Mouse (Mus musculus) liver, embryonic 12.5 days (tissue): ENCODE data around the gene Tmem164. TPM values are rescaled to one million over a fixed set of nuclear protein-coding genes. Genes with fewer than 3 reads are reported as not detected.
"Not testable (repeated sequence)": the region's sequence is repeated elsewhere in the genome, so short reads cannot be mapped to it uniquely, and the experiment has no call there.

Experiments
- ATAC-seq: fragments of 200-750 bp; cut with Nextera tagmentation; 2 replicates; pipeline ENCODE4 v1.8.0; 2017; ENCODE audit warnings: moderate number of reproducible peaks, mild to moderate bottlenecking, moderate library complexity
- H3K27ac ChIP-seq: fragments of 300-500 bp; sonication (generic); 2 replicates; pipeline ENCODE4 v1.5.1; 2016; ENCODE audit warnings: mild to moderate bottlenecking
- H3K27me3 ChIP-seq: fragments of 300-500 bp; sonication (generic); replicated peaks from 2 replicates; pipeline ENCODE4 v1.6.1; 2016; ENCODE audit warnings: mild to moderate bottlenecking, moderate library complexity
- H3K36me3 ChIP-seq: fragments of 300-500 bp; sonication (generic); 2 replicates; pipeline ENCODE4 v1.6.1; 2016; ENCODE audit warnings: mild to moderate bottlenecking, moderate library complexity
- H3K4me1 ChIP-seq: fragments of 300-500 bp; sonication (generic); 2 replicates; pipeline ENCODE4 v1.6.1; 2016
- H3K4me2 ChIP-seq: fragments of 300-500 bp; sonication (generic); 2 replicates; pipeline ENCODE4 v1.6.1; 2016; ENCODE audit warnings: mild to moderate bottlenecking, moderate library complexity
- H3K4me3 ChIP-seq: fragments of 300-500 bp; sonication (generic); 2 replicates; pipeline ENCODE4 v1.5.1; 2016; ENCODE audit warnings: mild to moderate bottlenecking, moderate library complexity
- H3K9ac ChIP-seq: fragments of 300-500 bp; sonication (generic); 2 replicates; pipeline ENCODE4 v1.6.1; 2016; ENCODE audit warnings: mild to moderate bottlenecking, moderate library complexity
- H3K9me3 ChIP-seq: fragments of 300-500 bp; sonication (generic); replicated peaks from 2 replicates; pipeline ENCODE4 v1.6.1; 2016; ENCODE audit warnings: mild to moderate bottlenecking, moderate library complexity
- WGBS: fragments of 180-500 bp; shearing (Covaris S2); methylation state at CpG from one replicate; pipeline ENCODE4 v1.1.7; 2016; ENCODE audit not compliant: insufficient replicate concordance; 5-methylcytosine and 5-hydroxymethylcytosine counted together
- polyA plus RNA-seq: library from polyadenylated mRNA; unstranded; fragments of >200 nt; fragmentation: Nextera tagmentation; extraction: Ambion mirVana; gene quantifications from 2 replicates; pipeline ENCODE4 v1.2.1, GENCODE M21; 2016

Gene Tmem164
- 40.1 and 41.8 TPM in 2 replicates for polyA plus RNA-seq

DNA sequence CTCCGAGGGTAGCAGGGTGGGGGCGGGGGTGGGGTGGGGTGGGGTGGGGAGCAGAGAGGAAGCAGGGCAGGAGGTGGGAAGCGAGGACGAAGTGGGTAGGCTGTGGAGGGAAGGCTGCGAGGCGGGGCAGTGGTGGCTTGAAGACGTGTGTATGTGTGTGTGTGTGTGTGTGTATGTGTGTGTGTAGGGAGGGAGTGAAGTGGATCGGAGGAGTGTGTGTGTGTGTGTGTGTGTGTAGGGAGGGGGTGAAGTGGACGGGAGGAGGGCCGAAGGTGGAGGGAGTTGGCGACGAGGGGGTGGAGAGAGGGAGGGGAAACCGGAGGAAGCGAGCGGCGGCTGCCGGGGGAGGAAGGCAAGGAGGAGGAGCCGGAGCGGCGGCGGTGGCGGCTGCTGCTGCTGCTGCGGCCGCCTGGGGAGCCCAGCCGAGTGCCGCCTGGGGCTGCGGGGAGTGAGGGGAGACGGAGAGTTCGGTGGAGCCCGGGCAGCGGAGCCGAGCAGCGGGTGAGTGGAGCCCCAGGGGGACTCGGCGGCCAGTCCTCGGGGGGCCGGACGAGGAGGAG is at the start of gene Tmem164:
TSS of gene Tmem164 (plus strand) at position 351 of the 560 bp plus-strand sequence.
- Histone ChIP-seq H3K27me3 (peaks cover 15% of the 10 kb centered on the region), H3K4me1 (peaks cover 73% of the 10 kb centered on the region), H3K27ac (peak within 1 kb of the TSS; percentile 89), H3K9me3 (no peaks in the 10 kb centered on the region), H3K4me2 (peak within 1 kb of the TSS; percentile 90), H3K4me3 (peak within 1 kb of the TSS; percentile 70), H3K9ac (peak within 1 kb of the TSS; percentile 79), H3K36me3 (peaks cover 19% of the 10 kb centered on the region)
- 5% methylated on average over 15 of the region's 38 CpGs for WGBS
- peak; percentile 84 for ATAC-seq

DNA sequence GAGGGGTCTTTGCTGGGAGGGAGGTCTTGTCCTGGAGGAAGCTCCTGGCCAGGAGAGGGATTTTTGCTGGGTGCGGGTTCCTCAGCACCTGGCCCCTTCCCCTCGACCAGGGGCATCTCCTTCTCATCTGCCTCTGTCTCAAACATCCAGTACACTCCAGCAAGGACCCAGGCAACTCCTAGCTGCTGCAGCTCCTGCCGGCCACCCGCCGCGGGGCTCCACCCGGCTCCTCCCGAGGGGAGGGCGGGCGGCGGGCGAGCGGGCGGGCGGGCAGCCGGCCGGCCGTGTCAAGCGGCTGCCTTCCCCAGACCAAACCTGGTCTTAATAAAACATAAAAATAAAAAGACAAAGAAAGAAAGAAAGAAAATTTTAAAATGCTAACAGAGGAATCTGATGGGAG is 48.2 kb upstream of the Tmem164 start:
- peaks cover 19% of the 10 kb centered on the region for H3K27me3 ChIP-seq
- H3K9ac ChIP-seq, H3K9me3 ChIP-seq, H3K36me3 ChIP-seq, ATAC-seq, H3K4me1 ChIP-seq, H3K4me3 ChIP-seq, H3K27ac ChIP-seq, H3K4me2 ChIP-seq: not testable (repeated sequence)
- WGBS = 14% methylated on average over 18 of the region's 19 CpGs

DNA sequence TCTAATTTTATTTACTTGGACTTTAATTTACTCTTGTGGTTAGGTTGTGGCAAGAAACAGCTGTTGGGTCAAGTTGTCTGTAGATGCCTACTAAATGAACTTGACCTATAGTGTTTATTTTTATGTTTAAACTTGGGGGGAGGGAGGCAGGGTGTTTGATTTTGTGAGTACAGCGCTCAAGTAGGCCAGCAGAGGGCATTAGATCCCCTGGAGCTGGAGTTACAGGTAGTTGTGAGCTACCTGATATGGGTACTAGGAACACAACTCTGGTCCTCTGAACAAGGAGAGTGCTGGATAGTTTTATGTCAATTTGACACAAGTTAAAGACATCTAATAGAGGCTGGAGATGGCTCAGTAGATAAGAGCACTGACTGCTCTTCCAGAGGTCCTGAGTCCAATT is 34.0 kb upstream of the Tmem164 start:
- ATAC-seq = no peak
- WGBS = 50% methylated on average over 1 of the region's 1 CpGs

DNA sequence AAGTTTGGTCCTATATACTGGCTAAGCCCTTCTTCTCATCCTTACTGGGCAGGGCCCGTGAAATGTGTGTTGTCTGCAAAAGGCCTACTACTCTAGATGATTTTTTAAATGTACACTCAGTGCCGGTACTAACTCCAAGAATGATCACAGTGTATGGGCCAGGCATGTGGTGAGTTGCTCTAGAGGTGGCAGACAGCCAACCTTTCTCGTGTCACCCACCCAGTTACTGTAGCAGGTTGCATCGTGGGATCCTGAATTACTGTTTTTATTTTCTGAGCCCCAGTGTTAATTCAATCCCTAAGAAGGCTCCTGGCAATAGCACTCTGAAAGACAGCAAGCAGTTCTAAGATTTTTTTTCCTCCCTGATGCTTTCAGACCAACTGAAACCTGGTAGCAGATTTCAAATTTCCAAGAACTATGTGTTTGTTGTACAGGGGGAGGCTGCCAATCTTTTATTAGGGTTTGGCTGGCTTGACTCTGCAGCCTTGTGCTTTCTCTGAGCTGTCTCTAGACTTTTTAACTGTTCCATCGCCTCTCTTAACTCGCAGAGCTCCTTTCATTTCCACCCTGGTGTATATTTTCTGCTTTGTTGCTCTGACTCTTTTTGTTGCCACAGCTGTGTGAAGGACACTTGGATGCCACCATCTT is 31.0 kb upstream of the Tmem164 start:
- 64% methylated on average over 6 of the region's 6 CpGs for WGBS
- Histone ChIP-seq H3K4me1 (no peaks in the 10 kb centered on the region), H3K9me3 (no peaks in the 10 kb centered on the region), H3K9ac (no peak overlapping the region), H3K4me3 (no peak overlapping the region), H3K36me3 (no peaks in the 10 kb centered on the region), H3K27me3 (no peaks in the 10 kb centered on the region; the same call in 1 of the 2 replicates), H3K27ac (no peak overlapping the region), H3K4me2 (no peak overlapping the region)
- no peak for ATAC-seq

More for the DNA sequence above, 34.0 kb upstream of the Tmem164 start:
- no peaks in the 10 kb centered on the region for H3K9me3 ChIP-seq
- no peak overlapping the region for H3K4me3 ChIP-seq
- H3K27me3 ChIP-seq = no peaks in the 10 kb centered on the region; the same call in 1 of the 2 replicates
- no peak overlapping the region for H3K9ac ChIP-seq
- no peak overlapping the region for H3K4me2 ChIP-seq
- H3K4me1 ChIP-seq = no peaks in the 10 kb centered on the region
- no peak overlapping the region for H3K27ac ChIP-seq
- H3K36me3 ChIP-seq = no peaks in the 10 kb centered on the region

DNA sequence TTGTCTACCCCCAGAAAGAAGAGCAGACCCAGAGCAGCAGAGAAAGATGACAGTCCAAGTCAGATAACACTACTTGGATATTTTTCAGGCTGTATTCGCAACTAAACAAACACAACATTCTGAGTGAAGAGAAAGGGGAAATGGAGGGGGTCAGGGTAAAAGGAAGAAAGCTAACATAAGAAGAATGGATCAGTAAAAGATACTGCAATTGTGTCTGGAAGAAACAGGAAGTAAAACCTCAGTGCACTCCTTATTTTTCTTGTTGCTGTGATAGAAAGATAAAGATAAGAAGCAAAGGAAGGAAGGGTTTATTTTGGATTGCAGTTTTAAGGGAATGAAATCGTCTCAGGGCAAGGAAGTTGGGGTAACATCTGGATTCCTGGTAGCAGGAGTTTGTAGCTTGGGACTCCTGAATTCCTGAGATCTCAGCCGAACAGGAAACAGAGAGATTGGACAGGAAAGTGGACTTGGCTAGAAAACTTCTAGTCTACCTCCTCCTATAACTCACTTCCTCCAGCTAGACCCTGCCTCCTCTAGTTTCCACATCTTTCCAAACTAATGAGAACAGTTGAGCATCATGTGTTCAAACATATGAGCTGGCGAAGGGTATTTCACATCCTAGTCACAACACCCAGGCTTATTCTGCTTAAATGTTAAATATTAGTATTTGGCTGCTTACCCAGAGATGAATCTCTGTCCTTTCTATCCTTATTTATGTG is 16.3 kb upstream of the Tmem164 start:
- 35% methylated on average over 4 of the region's 4 CpGs for WGBS

DNA sequence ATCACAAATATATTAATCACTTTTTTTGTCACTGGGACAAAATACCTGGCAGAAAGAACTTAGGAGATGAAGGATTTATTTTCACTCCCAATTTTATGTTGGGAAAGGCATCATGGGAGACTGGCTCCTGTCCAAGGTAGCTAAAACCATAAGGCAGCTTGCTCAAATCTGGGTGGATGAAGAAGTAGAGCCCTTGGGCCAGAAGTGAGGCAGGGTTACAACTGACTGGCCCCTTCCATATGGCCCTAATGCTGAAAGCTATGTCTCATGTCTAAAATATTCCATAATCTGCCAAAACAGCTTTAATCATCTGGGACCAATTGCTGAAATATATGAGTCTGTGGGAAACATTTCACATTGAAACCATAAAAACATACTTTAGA is 15.8 kb upstream of the Tmem164 start:
- H3K4me3 ChIP-seq = no peak overlapping the region
- no peaks in the 10 kb centered on the region for H3K36me3 ChIP-seq
- no peak overlapping the region for H3K9ac ChIP-seq
- no peaks in the 10 kb centered on the region for H3K9me3 ChIP-seq
- no peaks in the 10 kb centered on the region for H3K4me1 ChIP-seq
- ATAC-seq = no peak
- H3K4me2 ChIP-seq = no peak overlapping the region
- no peak overlapping the region for H3K27ac ChIP-seq
- H3K27me3 ChIP-seq = 0 out of 2 replicates have a peak, but pooled peaks cover 9% of the 10 kb centered on the region

More for the DNA sequence above, 16.3 kb upstream of the Tmem164 start:
- Histone ChIP-seq H3K9me3 (no peaks in the 10 kb centered on the region), H3K9ac (no peak overlapping the region), H3K27ac (no peak overlapping the region), H3K4me2 (no peak overlapping the region), H3K27me3 (0 out of 2 replicates have a peak, but pooled peaks cover 6% of the 10 kb centered on the region), H3K4me1 (no peaks in the 10 kb centered on the region), H3K4me3 (no peak overlapping the region), H3K36me3 (no peaks in the 10 kb centered on the region)
- no peak for ATAC-seq

DNA sequence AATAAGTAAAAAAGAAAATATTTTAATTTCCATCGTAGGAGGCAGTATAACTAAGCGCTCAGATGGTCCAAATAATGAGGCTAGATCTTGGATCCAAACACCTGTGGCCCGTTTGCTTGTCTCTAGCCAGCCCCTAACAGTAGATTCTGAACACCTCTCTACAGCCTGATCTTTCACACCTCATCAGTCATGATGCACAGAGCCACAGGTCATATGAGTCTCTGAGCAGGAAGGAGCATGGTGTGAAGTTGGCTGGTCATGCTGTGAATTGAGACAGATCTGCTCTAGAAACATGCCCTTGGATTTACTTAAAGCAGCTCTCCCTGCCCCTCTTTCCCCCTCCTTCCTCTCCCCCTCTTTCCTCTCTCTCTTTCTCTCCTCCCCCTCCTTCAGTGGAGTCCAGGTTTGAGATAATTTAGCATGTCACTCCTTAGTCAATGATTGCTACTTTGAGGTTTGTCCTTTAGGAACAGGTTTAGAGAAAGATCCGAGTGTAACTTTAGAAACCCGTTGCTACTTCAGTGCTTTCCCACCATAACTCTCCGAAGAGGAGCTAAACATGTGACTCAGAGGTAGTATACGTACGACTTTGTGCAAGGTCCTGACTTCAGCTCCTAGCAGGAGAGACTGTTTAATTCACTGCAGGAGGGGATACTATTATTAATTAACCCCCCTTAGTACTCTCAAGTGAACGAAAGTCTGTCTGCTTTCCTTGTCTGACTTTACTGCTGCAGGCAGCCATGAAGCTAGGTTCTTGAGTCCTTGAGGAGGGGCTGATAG is 11.7 kb upstream of the Tmem164 start:
- Histone ChIP-seq H3K9ac (no peak overlapping the region), H3K4me1 (no peaks in the 10 kb centered on the region), H3K4me3 (no peak overlapping the region), H3K4me2 (no peak overlapping the region), H3K27me3 (peaks cover 9% of the 10 kb centered on the region; the same call in 1 of the 2 replicates), H3K27ac (no peak overlapping the region), H3K9me3 (no peaks in the 10 kb centered on the region), H3K36me3 (no peaks in the 10 kb centered on the region)
- ATAC-seq = no peak
- WGBS = 66% methylated on average over 9 of the region's 9 CpGs

DNA sequence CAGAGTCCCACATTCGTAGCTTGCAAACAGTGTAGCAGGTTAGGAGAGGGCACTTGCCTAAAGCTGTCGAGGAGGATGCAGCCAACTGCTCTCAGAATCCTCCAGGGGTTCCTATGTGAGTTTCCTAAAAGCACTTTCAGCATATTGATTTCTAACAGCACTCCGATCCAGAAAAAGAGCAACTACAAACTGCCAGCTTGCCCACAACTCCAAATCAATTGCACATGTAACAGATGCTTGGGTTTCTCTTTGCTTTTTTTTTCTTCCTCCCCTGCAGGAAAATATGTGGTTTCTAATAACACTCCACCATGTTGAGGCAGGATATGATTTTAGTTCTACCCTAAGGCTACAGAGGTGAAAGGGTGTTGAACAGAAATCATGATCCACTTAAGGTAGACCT is 11.1 kb upstream of the Tmem164 start:
- 56% methylated on average over 3 of the region's 3 CpGs for WGBS
- Histone ChIP-seq H3K27ac (no peak overlapping the region), H3K4me1 (no peaks in the 10 kb centered on the region)

DNA sequence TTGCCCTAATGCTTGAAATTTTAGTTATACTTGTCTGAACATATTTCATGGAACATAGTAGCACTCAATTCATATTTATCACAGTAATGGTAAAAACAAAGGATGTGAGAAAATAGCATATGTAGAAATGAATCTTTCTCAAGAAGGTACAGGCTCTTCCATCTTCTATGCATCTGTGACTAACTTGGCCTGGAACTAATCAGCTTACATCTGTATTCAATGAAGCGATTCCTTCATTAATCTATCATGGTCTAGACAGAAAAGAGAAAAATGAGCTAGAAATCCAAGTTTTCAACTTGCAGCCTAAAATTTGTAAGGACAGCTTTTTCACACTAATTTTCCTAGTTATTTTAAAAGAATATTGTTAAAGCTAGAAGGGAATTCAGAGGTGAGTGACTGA is 10.1 kb upstream of the Tmem164 start:
- Histone ChIP-seq H3K27me3 (peaks cover 9% of the 10 kb centered on the region; the same call in 1 of the 2 replicates), H3K36me3 (no peaks in the 10 kb centered on the region), H3K27ac (no peak overlapping the region), H3K4me2 (no peak overlapping the region), H3K9me3 (no peaks in the 10 kb centered on the region), H3K9ac (no peak overlapping the region), H3K4me3 (no peak overlapping the region), H3K4me1 (no peaks in the 10 kb centered on the region)
- no peak for ATAC-seq
- WGBS = 93% methylated on average over 1 of the region's 1 CpGs

More for the DNA sequence above, 11.1 kb upstream of the Tmem164 start:
- Histone ChIP-seq H3K27me3 (peaks cover 9% of the 10 kb centered on the region; the same call in 1 of the 2 replicates), H3K9me3 (no peaks in the 10 kb centered on the region), H3K4me2 (no peak overlapping the region), H3K4me3 (no peak overlapping the region), H3K9ac (no peak overlapping the region), H3K36me3 (no peaks in the 10 kb centered on the region)
- no peak for ATAC-seq

DNA sequence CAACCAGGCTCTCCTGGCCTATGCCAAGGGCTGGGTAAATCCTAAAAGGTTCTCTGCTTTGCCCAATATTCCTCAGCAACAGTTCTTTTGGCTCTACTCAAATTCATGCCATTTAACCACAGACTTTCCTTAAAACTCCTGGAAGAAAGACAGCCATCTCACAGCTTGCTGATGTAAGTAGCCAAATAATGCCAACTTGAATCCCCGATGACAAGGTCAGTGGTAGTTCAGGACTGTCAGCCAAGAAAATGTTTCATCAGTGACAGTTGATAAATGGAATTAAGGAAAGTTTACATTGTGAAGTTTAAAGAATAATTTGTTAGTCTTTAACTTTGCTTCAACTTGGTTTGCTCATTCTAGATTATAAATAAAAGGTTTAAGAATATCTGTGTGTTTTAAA is 8.5 kb upstream of the Tmem164 start:
- Histone ChIP-seq H3K27ac (no peak overlapping the region), H3K36me3 (no peaks in the 10 kb centered on the region), H3K27me3 (peaks cover 9% of the 10 kb centered on the region; the same call in 1 of the 2 replicates), H3K9ac (no peak overlapping the region), H3K4me2 (no peak overlapping the region), H3K4me1 (peaks cover 9% of the 10 kb centered on the region), H3K4me3 (no peak overlapping the region), H3K9me3 (no peaks in the 10 kb centered on the region)
- 91% methylated on average over 1 of the region's 1 CpGs for WGBS
- ATAC-seq = no peak

DNA sequence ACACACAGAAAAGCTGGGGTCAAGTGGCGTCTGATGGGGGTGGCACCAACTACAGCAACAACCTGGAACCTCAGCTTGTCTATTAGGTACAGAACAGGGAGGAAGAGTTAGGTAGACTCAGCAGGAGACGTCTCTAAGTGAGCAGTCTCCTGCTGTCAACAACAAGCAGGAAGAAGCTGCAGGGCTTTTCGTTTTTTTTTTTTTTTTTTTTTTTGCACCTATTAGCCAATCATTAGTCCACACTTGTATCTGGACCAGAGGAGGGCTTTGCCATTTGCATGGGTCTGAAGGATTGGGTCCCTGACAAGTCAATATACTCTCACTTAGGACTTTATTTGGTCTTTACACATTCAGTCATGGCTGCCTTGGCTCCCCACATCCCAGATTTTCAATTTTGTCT is 4.0 kb upstream of the Tmem164 start:
- WGBS = 33% methylated on average over 3 of the region's 3 CpGs
- H3K36me3 ChIP-seq = no peaks in the 10 kb centered on the region
- H3K4me2 ChIP-seq = no peak overlapping the region
- H3K4me3 ChIP-seq = no peak overlapping the region
- H3K27ac ChIP-seq = peak overlapping the region; percentile 89; the same call in 1 of the 2 replicates
- peaks cover 14% of the 10 kb centered on the region for H3K27me3 ChIP-seq
- ATAC-seq = no peak
- no peaks in the 10 kb centered on the region for H3K9me3 ChIP-seq
- peaks cover 34% of the 10 kb centered on the region for H3K4me1 ChIP-seq
- no peak overlapping the region for H3K9ac ChIP-seq
